Mouse (Mus musculus) mature B cell (primary cell): ENCODE measurements around the gene Herc1.

Source experiments
- in situ Hi-C: fragments of 300-500 bp; cut with MboI; formaldehyde crosslinking; loops from 2 replicates; pipeline ENCODE4 v1.14.3; 2019

Herc1 gene

DNA sequence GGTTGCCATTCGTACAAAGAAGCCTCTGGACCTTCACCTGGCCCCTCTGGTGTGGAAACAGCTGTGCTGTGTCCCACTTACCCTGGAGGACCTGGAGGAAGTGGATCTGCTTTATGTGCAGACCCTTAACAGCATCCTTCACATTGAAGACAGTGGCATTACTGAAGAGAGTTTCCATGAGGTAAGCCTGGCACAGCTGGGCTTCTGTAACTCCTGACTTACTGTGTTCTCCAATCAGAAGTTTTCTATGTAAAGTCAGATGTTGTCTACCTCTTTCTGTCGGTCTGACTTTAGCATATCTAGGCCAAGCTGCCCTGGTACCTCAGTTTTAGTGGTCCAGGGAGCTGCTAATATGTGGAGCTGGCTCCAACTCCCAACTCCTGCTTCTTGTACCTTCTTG lies 151.0 kb downstream of the Herc1 start:
- in situ Hi-C loops, result no loop called here

DNA sequence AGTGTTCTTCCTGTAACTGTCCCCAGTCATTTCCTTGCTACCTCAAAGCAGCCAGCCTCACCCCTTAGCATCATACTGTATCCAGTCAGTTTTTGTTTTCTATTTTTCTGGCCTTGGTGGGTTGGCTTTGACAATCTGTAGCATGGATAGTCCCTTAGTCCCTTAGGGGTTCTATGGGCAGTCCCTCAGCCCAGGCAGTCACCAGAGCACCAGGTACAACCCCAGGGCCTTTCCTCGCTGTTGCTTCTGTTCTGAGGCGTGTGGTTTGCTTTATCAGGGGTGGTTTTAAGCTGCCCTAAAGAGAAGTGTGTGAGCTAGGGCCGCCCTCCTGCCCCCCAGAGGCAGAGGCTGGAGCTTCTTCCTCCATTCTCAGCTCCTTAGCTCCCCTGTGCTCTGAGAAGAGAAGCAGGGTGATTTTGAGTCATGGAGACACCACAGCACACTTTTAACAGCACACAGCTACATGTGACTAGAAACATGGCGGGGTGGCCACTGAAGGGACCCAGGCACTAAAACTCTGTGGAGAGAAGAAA lies 153.7 kb downstream of the Herc1 start:
- in situ Hi-C loops, result no loop called here

DNA sequence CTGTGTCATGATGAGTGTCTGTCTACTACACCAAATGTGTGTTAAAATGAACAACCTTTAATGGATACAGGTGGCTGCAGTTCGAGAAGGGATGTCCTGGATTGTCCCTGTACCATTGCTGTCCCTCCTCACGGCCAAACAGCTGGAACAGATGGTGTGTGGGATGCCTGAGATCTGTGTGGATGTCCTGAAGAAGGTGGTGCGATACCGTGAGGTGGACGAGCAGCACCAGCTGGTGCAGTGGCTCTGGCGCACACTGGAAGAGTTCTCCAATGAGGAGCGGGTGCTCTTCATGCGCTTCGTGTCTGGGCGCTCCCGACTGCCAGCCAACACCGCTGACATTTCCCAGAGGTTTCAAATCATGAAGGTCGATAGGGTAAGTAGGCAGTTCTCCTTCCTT lies 154.3 kb downstream of the Herc1 start:
- in situ Hi-C loops, result no loop called here

DNA sequence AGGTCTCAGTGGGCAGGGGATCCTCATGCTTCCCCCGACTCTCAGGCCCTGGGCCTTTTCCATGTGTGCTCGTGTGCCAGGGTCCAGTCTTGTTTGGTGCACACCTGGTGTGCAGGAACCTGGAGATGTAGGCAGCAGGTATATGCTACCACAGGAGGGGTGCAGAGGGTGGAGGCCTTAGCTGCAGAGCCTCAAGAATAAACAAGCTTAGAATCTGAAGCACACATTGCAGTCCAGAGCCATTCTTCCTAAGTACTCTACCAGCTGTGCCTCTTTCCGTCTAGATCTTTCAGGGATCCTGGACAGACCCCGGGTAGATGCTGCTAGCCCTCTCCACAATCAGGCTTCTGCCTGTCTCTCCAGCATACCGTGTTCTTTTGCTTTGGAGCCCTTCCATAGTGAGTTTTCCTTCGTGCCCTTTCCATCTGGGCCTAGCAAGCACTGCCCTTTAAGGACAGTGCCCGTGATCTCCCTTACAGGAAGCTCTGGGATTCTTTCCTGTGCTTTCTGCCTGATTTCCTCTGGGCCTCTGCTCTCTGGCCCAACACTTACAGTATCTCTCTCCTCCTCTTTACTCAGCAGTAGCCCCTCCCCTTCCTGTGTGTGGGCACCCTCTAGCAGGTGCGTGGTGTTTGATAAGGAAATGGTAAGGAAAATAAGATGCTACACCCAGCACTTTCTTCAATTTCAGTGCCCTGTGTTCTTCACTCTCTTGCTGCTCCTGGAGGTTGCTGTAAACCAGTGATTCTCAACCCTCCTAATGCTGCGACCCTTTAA lies 155.1 kb downstream of the Herc1 start:
- in situ Hi-C loops, result no loop called here

DNA sequence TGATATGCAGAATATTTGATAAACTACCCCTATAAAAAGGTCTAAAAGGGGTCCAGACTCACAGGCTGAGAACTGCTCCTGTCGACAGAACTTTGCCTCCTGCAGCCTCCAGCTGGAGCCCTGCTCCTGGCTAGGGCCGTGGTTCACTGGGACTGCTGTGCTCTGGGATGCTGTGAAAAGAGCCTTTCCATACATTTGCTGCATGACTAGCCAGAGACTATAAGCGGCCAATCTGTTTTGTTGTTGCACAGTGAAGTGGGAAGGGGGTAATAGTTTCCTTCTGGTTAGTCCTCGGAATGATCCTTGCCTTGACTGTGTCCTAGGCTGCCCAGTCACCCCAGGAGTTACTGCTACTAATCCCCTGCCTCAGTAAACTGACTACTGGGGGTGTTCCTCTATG lies 155.8 kb downstream of the Herc1 start:
- in situ Hi-C loops, result no loop called here

DNA sequence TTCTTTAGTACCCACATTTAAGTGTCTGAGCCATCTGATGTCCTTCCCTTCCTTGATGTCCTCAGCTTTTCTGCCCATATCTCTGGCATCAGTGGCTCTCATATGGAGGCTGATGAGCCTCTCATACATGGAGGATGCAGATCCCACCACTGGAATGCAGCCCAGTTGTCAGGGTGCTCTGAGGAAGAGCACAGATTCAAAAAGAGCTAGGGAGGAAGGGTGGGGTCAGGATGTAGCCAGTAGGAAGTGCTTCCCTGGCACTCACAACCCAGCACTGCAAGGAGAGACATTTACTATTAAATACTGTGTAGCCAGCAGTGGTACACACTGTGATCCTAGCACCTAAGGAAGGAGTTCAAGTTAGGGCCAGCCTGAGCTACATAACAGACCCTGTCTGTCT lies 156.2 kb downstream of the Herc1 start:
- in situ Hi-C loops, result no loop called here

DNA sequence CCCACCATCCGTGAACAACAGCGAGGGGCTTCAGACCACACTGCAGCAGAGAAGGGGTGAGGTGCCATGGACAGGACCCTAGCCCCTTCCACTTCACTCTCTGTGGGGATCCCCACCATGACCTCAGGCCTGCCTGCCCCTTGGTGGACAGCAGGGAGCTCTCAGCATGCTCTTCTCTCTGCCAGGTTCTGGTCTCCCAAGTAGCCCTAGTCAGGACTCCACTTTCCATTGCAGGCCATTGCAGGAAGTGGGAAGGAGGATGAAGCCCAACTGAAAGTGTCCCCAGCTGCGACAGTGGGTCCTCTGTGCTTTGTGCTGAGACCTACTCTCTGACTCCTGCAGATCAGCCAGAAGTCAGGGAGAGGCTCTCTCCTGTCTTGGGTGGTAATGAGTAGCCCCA lies 157.4 kb downstream of the Herc1 start:
- in situ Hi-C loops, result no loop called here

DNA sequence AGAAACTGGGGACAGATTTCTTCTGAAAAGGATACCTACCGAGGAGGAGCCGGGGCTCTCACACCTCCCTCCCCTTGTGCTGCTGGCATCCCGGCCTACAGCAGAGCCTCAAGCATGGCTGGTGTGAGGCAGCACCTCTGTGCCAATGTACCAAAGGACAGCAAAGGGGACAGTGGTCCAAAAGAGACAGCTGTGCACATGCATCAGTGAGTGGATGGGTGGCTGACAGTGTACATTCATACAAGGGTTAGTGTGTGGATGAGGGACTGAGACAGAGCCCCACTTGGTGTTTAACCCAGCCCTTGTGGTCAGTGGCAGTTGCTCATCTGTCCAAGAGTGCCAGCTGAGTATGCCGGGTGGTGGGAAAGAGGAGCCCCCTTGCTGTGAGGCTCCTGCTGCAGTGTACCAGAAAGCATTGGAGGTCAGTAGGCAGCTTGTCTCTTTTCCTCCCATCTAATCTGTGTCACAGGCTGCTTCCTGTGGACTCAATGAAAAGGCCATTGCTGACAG lies 158.7 kb downstream of the Herc1 start:
- in situ Hi-C loops, result no loop called here

DNA sequence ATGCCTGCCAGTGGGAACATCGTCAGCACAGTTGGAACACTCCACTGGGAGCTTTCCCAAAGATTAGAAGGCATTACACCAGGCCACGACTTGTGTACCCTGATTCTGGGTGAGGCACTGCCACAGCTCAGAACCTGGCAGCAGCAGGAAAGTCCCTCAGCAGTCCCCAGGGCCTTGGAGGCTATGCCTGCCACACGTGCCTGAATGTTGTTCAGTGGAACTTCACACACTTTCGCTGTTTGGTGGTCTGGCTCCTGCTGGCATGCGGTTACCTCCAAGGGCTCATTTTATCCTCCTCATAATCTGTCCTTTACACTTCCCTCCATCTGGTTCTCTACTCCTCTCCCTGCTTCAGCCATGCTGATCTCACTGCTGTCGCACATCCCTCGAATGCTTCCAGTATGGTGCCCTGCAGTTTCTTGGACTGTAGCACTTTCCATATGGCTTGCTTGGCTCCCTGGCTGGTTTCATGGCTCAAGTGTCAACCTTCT lies 160.1 kb downstream of the Herc1 start:
- in situ Hi-C loops, result no loop called here

DNA sequence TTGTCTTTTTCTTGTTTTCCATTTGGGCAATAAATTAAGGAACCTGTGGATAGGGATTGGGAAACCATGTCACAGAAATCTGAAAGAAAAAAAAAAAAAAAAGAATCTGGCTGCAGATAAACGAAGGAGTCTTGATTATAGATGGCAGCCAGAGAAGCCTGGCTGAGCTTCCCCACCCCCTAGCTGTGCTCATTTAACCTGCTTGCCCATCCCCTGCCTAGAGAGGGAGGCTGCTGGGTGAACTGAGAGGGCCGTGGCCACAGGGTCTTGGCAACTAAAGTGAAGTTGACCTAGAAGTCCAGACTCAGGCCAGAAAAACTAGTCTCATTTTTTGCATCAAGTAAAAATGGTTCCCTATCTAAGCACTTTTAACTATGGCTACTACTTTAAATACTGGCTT lies 160.7 kb downstream of the Herc1 start:
- in situ Hi-C loops, result no loop called here

DNA sequence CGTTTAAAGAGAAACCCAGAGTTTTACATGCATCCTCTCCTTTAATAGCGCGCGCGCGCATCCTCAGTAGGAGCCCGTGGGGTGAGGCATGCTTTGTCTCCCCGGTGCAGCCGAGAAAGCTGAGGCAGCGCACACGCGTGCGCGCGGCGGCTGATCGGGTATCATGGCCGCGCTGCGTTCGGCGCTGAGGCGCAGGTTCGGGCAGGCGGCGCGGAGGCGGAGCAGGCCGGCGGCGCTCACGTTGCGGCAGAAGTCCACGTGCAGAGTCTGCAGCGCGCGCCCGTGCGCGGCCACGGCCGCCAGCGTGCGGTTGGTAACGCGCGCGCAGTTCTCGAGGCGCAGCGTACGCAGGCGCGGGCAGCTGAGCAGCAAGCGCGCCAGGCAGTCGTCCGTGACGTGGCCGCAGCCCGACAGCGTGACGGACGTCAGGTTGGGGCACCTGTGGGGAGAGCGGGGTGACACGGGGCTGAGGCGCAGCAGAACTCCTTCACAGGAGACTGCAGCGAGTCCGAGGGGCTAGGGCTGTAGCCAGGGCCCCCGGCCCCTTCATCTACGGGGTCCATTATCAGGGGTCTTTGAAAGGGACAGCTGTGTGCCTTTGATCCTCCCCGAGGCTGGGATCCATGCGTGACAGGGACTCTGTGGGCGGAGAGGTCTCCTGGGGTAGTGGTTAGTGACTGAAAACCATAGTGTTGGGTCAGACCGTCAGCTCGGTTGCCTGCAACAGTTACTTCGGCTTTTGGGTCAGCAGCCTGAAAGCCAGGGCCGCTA lies 161.5 kb downstream of the Herc1 start:
- in situ Hi-C loops, result no loop called here

DNA sequence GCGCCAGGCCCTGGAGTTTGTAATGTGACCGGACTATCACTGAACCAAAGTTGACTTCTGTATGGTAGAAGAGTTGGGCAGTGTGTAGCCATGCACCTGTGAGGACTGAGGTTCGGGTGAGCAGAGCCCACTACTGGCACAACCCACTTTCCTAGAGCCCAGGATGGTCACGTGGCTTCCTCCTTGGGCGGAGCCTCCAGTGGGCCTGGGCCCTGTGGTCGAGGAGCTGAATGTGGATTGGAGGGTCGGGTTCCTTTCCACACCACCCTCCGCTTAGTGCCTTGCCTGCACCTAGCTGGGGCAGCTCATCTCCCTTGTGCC lies 162.1 kb downstream of the Herc1 start:
- in situ Hi-C loops, result no loop called here

DNA sequence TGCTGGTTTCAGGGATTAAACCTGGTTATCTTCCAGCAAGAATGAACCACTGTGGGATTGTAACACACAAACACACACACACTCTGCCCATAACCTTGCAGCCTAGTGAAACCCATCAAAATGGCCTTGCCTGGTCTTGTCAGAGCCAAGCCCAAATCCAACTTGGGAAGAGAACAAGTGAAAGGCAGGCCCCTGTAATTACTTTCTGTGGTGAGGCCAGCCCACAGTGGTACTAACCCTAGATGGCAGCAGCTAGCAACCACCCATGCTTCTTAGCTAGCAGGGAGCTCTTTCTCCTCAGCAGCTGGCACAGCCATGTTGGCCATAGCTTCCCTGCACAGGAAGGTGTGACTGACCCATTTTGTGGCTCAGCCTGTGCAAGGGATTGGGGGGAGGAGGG lies 162.9 kb downstream of the Herc1 start:
- in situ Hi-C loops, result no loop called here

DNA sequence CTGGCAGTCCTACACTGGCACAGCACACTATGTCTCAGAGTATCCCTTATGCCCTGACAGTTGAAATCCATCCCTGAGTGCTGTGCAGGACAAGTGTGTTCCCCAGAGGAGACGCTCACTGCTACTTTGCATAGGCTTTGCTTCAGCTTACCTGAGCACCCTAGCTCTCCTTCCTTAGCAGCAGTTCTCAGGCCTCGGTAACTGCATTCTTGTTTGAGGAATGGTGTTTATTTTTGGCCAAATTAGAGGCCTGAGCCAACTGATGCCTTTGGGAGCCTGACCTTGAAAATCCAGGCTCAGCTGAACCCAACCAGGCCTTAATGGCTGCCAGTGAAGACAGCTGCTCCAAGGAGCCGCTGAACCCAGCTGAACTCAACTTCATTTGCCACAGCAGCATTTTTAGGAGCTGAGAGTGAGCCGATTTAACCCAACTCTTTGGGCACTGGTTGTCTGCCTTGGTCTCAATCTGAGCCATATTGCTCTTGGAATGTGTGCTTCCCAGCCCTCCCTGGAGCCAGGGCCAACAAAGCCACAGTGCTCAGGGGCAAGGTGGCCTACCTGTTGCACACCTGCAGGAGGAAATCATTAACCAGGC lies 163.5 kb downstream of the Herc1 start:
- in situ Hi-C loops, result no loop called here

DNA sequence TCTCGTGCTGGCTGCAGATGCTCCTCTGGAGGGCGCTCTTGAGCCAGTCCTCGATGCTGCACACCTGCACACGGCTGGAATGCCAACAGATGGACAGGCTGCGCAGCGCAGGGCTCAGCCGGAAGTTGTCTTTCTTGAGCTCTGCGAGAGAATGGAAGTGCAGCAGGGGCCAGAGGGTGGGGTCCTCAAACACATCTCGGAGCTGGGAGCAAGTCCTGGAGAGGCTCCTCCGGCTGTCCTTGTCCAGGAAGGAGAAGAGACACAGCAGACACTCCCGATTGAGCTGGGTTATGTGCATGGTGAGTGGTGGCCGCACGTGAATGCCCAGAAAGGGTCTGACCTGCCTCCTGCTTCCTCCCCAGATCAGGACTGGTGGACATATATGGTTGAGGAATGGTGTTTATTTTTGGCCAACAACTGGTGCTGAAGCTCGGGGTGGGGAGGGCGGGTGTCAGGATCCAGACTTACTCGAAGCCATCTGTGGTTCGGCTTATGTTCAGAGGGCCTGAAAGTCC lies 164.1 kb downstream of the Herc1 start, which contains the start of gene Fbxl22:
TSS of gene Fbxl22 (minus strand) at position 338 of the 515 bp plus-strand sequence.
- in situ Hi-C loops, result no loop called here

DNA sequence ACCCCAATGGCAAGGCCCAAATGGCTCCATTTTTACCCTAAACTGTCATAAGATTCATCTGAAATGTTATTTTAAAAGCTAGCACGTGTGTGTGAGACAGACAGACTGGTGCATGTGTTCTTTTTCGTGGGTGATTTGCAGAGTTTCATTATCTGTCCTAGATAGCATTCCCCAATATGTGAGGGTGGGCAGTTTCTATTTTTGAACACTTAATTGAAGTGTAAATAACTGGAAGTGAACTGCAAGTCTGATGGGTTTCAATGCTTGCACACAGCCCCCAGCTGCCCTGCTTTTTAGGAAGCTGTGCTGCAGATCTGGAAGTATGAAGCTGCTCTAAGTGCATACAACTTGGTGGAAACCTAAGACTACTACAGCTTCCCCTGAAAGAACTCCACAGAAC lies 164.9 kb downstream of the Herc1 start:
- in situ Hi-C loops, result no loop called here

DNA sequence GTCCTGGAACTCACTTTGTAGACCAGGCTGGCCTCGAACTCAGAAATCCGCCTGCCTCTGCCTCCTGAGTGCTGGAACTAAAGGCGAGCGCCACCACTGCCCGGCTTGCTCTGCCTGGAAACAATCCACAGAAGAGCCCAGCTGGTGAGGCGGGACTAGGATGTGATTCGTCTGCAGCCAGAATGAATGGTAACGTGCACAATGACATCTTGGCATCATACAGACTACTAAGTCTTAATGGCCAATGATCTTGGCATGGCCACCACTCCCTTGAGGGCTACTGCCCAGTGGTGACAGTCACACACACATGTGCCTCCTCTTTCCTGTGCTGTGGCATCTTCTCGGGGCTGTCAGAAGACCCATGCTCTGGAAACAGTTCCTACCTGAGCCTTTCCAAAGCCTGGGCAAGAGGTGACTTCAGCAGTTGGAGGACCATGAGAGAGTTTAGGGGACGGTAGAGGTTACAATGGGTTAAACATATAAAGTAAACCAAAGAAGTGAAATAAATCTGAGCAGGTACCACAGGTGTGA lies 165.5 kb downstream of the Herc1 start:
- in situ Hi-C loops, result no loop called here

DNA sequence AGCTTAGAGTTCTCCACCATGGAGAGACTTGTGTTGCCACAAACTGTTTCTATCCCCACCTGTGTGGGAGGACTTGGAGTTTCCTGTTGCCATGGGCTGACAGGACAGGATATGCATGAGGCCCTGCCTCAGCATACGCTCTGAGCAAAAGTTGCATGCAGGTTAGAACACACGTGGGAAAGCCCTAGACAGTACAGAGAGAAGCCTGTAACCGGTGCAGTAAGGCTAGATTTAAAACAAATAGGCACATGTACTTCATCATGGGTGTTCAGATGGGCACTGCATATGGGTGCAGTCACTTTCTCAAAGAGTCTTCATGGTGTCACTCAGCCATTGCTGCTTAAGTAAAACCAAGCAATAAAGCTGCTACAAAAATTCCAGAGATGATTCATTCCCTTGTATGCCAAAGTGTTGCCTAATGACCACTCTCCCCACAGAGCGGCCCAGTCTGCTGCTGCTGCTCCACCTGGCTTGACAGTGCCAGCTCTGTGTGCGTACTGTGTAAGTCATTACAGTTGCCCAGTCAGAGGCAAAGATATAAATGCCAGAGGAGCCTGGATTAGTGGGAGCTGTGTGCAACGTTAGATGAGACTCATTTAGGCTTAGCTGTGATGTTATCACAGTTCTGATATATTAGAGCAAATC lies 166.2 kb downstream of the Herc1 start:
- in situ Hi-C loops, result no loop called here

DNA sequence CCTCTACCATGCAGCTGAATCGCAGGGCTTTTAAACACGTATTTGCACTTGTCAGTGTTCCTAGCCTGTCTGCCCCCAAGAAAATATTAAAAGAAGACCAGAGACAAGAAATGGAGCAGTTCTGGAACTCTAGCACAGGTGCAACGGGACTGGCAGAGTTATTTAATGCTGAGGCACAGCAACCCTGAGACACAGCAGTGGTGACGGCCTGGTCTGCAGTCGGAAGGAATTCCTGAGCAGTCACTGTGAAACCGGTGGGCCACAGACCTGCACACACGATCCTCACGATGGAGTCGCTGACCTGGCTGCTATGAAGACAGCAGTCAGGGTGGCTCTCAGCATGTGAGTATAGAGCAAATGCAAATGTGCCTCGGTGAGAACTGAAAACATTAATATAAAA lies 167.5 kb downstream of the Herc1 start:
- in situ Hi-C loops, result no loop called here

DNA sequence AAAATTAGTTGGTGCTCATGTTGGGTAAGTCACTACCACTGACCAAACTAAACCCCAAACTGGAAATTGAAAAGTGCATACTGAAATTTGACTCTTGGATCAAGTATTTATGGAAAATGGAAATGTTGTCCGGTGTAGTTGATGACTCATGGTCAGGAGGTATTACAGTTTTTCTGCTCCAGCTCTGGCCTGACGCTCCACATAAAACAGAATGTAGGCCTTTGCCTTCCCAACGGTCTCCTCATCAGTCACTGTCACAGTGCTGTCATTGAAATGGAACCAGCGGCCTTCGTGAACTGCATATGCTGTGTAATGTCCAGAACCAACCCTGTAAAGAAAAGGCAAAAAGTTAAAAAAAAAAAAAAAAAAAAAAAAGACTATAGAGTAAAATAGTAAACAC lies 168.0 kb downstream of the Herc1 start:
- in situ Hi-C loops, result no loop called here

DNA sequence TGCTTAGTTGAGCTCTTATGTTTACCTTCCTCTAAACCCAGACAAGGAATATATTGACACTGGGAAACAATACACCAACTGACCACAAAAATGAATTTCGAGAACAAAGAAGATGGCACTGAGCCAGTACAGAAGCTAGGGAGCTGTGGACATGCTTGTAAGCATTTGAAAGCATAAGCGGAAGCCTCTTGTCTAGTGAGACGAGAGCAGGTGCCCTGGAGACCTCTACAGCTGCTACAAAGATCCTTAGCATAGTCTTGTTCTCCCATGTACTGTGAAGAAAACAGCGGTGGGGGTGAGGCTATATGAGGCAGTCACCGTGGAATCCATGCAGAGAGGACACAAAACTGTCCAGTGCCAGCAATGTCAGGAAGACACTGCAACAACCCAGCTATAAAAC lies 168.7 kb downstream of the Herc1 start:
- in situ Hi-C loops, result no loop called here

DNA sequence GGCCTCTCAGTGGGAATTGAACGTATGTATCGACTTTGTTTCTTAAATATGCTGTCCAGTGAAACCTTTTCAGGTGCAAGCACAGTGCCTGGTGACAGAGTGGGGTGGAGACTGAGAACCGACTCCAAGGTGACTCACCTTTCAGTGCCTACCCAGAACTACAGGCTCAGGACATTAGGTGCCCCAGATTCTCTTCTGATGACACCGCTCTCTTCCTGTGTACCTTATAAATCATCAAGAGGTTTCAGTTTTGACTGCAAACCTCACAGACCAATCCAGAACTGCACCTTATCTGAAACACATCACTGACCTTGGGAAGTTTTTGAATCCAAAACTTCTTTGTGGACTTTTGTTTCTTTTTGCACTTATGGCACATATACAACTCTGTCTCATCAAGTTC lies 170.0 kb downstream of the Herc1 start:
- in situ Hi-C loops, result no loop called here
